Mouse (Mus musculus): ENCODE data around the gene Patl2. TPM values are rescaled to one million over a fixed set of nuclear protein-coding genes. Genes with fewer than 3 reads are reported as not detected.
A peak's percentile ranks its signal among the peaks of the same experiment; 100 is the strongest.

Gene Patl2
- polyA plus RNA-seq, 1 experiment from 2014 or later, result 0.04 TPM

GRCm38 (mm10) chr2:122143111-122143510 lies 42.9 kb downstream of the Patl2 start:
- Histone ChIP-seq H3K4me3 (replicated peaks; ENCODE audit: low read depth, low read length) (no peak overlapping the region), H3K27me3 (ENCODE audit: insufficient read depth, low read length) (no peaks in the 10 kb centered on the region), H3K9me3 (replicated peaks; ENCODE audit: low read length) (no peaks in the 10 kb centered on the region), H3K4me1 (replicated peaks; ENCODE audit: insufficient read depth, low read length) (0 out of 2 replicates have a peak, but pooled peaks cover 4% of the 10 kb centered on the region), H3K36me3 (ENCODE audit: insufficient read depth, low read length) (no peaks in the 10 kb centered on the region), H3K27ac (no peak overlapping the region), H3K4me2 (ENCODE audit: low read length) (no peak overlapping the region), H3K9ac (ENCODE audit: low read depth, low read length) (no peak overlapping the region)
- DNase-seq (ENCODE audit: low spot score), result no peak
- no peak for TF ChIP-seq CTCF (IDR thresholded peaks at IDR 0.05; ENCODE audit: low read depth)
- WGBS, result 92% methylated on average over 3 of the region's 3 CpGs
- no peak for ATAC-seq (replicated peaks; ENCODE audit: low FRiP score, low read depth)

- no peaks in the 10 kb centered on the region for H3K27me3 ChIP-seq (ENCODE audit: insufficient read depth, low read length)
- no peaks in the 10 kb centered on the region for H3K9me3 ChIP-seq (replicated peaks; ENCODE audit: low read length)
- no peak overlapping the region for H3K9ac ChIP-seq (ENCODE audit: low read depth, low read length)
- DNase-seq (ENCODE audit: low spot score), result no peak
- no peaks in the 10 kb centered on the region for H3K4me1 ChIP-seq (replicated peaks; ENCODE audit: insufficient read depth, low read length)
- no peak for ATAC-seq (replicated peaks; ENCODE audit: low FRiP score, low read depth)
- H3K27ac ChIP-seq, result no peak overlapping the region
- no peak overlapping the region for H3K4me3 ChIP-seq (replicated peaks; ENCODE audit: low read depth, low read length)
- TF ChIP-seq CTCF (IDR thresholded peaks at IDR 0.05; ENCODE audit: low read depth), result peak; percentile 12; the same call in 1 of the 2 replicates
- H3K36me3 ChIP-seq (ENCODE audit: insufficient read depth, low read length), result no peaks in the 10 kb centered on the region
- no peak overlapping the region for H3K4me2 ChIP-seq (ENCODE audit: low read length)
- 76% methylated on average over 5 of the region's 5 CpGs for WGBS
These were observed 44.5 kb downstream of the Patl2 start for GRCm38 (mm10) chr2:122141332-122141967.

- 82% methylated on average over 2 of the region's 2 CpGs for WGBS
- Histone ChIP-seq H3K4me2 (ENCODE audit: low read length) (no peak overlapping the region), H3K9me3 (replicated peaks; ENCODE audit: low read length) (no peaks in the 10 kb centered on the region), H3K4me1 (replicated peaks; ENCODE audit: insufficient read depth, low read length) (no peaks in the 10 kb centered on the region), H3K9ac (ENCODE audit: low read depth, low read length) (no peak overlapping the region), H3K27ac (no peak overlapping the region), H3K36me3 (ENCODE audit: insufficient read depth, low read length) (no peaks in the 10 kb centered on the region), H3K27me3 (ENCODE audit: insufficient read depth, low read length) (no peaks in the 10 kb centered on the region), H3K4me3 (replicated peaks; ENCODE audit: low read depth, low read length) (no peak overlapping the region)
- ATAC-seq (replicated peaks; ENCODE audit: low FRiP score, low read depth) (no peak), DNase-seq (ENCODE audit: low spot score) (no peak)
- no peak for TF ChIP-seq CTCF (IDR thresholded peaks at IDR 0.05; ENCODE audit: low read depth)
These were observed 45.2 kb downstream of the Patl2 start for GRCm38 (mm10) chr2:122140815-122141214.

- Histone ChIP-seq H3K9ac (ENCODE audit: low read depth, low read length) (no peak overlapping the region), H3K27ac (no peak overlapping the region), H3K4me2 (ENCODE audit: low read length) (no peak overlapping the region), H3K27me3 (ENCODE audit: insufficient read depth, low read length) (no peaks in the 10 kb centered on the region), H3K4me1 (replicated peaks; ENCODE audit: insufficient read depth, low read length) (no peaks in the 10 kb centered on the region), H3K36me3 (ENCODE audit: insufficient read depth, low read length) (no peaks in the 10 kb centered on the region), H3K4me3 (replicated peaks; ENCODE audit: low read depth, low read length) (no peak overlapping the region), H3K9me3 (replicated peaks; ENCODE audit: low read length) (no peaks in the 10 kb centered on the region)
- TF ChIP-seq CTCF (IDR thresholded peaks at IDR 0.05; ENCODE audit: low read depth), result no peak
- WGBS, result 41% methylated on average over 5 of the region's 5 CpGs
- ATAC-seq (replicated peaks; ENCODE audit: low FRiP score, low read depth) (no peak), DNase-seq (ENCODE audit: low spot score) (no peak)
These were observed 48.0 kb downstream of the Patl2 start for GRCm38 (mm10) chr2:122137839-122138465.

- H3K4me1 ChIP-seq (replicated peaks; ENCODE audit: insufficient read depth, low read length), result no peaks in the 10 kb centered on the region
- no peak for TF ChIP-seq CTCF (IDR thresholded peaks at IDR 0.05; ENCODE audit: low read depth)
- H3K9me3 ChIP-seq (replicated peaks; ENCODE audit: low read length), result no peaks in the 10 kb centered on the region
- no peaks in the 10 kb centered on the region for H3K27me3 ChIP-seq (ENCODE audit: insufficient read depth, low read length)
- DNase-seq (ENCODE audit: low spot score), result no peak
- no peaks in the 10 kb centered on the region for H3K36me3 ChIP-seq (ENCODE audit: insufficient read depth, low read length)
- no peak overlapping the region for H3K27ac ChIP-seq
- H3K4me2 ChIP-seq (ENCODE audit: low read length), result no peak overlapping the region
- WGBS, result 78% methylated on average over 2 of the region's 2 CpGs
- no peak overlapping the region for H3K9ac ChIP-seq (ENCODE audit: low read depth, low read length)
- no peak overlapping the region for H3K4me3 ChIP-seq (replicated peaks; ENCODE audit: low read depth, low read length)
- no peak for ATAC-seq (replicated peaks; ENCODE audit: low FRiP score, low read depth)
These were observed 53.4 kb downstream of the Patl2 start for GRCm38 (mm10) chr2:122132618-122133017.

- Histone ChIP-seq H3K27me3 (ENCODE audit: insufficient read depth, low read length) (no peaks in the 10 kb centered on the region), H3K9me3 (replicated peaks; ENCODE audit: low read length) (no peaks in the 10 kb centered on the region), H3K9ac (ENCODE audit: low read depth, low read length) (no peak overlapping the region), H3K36me3 (ENCODE audit: insufficient read depth, low read length) (no peaks in the 10 kb centered on the region), H3K4me3 (replicated peaks; ENCODE audit: low read depth, low read length) (no peak overlapping the region), H3K27ac (no peak overlapping the region), H3K4me1 (replicated peaks; ENCODE audit: insufficient read depth, low read length) (no peaks in the 10 kb centered on the region), H3K4me2 (ENCODE audit: low read length) (no peak overlapping the region)
- no peak for DNase-seq (ENCODE audit: low spot score)
- 100% methylated on average over 2 of the region's 2 CpGs for WGBS
- no peak for TF ChIP-seq CTCF (IDR thresholded peaks at IDR 0.05; ENCODE audit: low read depth)
- ATAC-seq (replicated peaks; ENCODE audit: low FRiP score, low read depth), result no peak
These were observed 53.9 kb downstream of the Patl2 start for GRCm38 (mm10) chr2:122132078-122132477.

Data from kidney, postnatal 0 days (tissue).